Mouse (Mus musculus): ENCODE results near the gene Obox6.

The Obox6 gene

DNA sequence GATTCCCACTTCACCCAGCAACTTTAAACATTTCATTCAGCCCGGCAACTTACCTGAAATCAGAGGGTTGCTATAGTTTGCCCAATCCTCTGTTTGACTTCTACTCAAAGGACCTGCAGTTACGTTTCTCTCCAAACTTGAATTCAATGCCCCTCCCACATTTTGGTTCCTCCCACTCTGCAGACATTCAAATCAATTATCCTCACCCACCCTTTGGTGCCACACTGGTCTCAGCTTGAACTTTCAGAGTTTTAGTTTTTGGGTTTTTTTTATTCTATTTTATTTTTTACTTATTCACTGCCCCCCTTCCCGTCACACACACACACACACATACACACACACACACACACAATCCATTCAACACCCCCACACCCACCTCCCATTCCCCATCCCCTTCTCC is at the start of gene Obox6:
TSS of gene Obox6 (minus strand) at position 101 of the 400 bp plus-strand sequence.
- DNase-seq (ENCODE audit: low spot score), result no peak

DNA sequence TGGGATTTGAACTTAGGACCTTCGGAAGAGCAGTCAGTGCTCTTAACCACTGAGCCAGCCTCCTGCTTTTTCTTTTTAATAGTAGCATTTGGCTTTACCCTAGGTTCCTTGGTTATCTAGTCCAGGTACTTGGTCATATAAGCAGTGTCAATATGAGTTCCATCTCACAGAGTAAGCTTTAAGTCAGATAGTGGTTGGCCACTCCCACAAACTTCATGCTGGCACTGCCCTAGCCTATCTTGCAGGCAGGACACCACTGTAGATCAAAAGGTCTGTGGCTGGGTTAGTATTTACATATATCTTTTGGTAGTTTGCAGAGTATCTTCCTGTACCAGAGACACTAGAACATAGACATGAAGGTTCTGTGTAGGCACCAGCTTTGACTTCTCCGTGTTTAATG is 44.6 kb upstream of the Obox6 start:
- no peak for DNase-seq (ENCODE audit: low spot score)

DNA sequence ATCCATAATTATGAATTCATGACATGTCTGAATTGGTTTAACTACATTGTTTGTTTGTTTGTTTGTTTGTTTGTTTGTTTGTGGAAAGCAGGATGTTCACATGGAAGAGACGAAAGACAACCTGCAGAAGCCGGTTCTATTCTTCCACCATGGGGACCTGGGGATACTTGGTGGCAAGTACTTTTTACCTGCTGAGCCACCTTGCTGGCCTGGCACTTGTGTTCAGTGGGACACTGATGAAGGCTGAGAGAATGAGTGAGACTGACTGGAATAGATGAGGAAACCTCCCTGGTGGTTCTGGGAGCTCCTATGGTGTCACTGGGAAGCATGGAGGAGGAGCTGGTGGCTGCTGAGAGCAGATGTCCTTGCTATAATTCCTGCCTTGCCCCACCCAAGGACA is 42.8 kb upstream of the Obox6 start, which contains the start of gene Crxos:
TSS of gene Crxos (plus strand) at position 301 of the 400 bp plus-strand sequence.
- DNase-seq (ENCODE audit: low spot score), result no peak

DNA sequence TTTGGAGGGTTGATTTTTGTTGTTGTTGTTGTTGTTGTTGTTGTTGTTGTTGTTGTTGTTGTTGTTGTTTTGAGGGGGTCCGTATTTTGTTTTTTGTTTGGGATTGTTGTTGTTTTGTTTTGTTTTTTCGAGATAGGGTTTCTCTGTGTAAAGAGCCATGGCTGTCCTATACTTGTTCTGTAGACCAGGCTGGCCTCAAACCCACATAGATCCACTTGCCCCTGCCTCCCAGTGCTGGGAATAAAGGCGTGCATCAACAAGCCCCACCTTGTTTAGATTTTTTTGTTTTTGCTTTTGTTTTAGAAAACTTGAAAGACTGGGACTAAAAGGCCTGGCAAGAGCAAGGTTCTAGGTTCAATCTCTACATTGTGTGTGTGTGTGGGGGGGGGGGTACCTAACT is 42.4 kb upstream of the Obox6 start:
- DNase-seq (ENCODE audit: low spot score), result no peak

DNA sequence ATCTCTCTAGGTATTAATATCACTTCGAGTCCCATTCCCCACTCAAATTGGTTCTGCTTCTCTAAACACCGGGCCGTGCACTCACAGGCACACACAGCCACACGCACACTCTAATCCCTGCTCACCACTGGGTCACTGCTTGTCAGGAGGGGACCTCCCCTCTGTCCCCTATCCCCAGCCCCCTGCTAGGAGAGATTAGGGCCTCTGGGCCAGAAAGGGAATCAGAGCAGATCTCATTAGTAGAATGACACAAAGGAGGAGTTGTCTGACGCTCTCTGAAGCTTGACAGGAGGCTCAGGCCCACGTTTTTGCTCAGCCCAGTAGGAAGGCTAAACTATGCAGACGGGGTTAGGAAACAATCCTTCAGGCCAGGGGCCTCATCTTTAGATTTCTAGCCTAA is 41.9 kb upstream of the Obox6 start:
- no peak for DNase-seq (ENCODE audit: low spot score)

DNA sequence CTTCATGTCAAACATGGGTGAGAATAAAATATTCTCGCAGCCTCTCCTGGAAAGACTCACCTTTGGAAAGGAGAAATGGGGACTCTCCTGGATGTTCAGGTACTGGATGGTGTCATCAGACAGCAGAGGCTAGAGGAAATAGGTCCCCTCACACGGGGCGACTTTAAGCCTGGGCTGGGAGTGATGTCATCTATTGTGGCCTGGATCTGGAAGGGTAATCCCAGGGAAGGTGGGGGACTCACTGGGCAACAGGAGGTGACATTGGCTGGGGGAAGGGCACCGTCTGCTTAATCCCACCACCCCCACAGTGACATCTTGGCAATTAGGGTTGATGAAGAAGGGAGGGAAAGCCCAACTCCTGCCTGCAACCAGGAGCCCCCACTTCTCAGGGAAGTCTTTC is 40.3 kb upstream of the Obox6 start, which contains the start of gene Crx:
TSS of gene Crx (minus strand) at position 213 of the 400 bp plus-strand sequence.
- no peak for DNase-seq (ENCODE audit: low spot score)

DNA sequence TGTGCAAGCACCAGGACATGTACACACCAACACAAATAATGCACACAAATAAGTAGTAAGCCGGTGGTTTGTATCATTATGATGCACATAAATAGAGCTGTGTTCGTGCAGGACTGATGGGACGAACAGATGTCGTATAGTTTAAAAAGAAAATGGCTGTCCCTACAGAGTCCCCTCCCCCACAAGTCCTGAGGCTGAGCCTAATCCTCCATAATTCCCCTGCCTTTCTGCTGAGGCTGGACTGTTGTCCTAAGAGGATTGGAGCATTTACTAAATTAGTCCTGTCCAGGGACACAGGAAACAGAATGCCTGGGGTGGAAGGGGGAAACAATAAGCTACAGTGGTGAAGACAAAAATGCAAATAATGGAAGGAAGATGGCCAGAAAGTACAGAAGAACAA is 24.6 kb upstream of the Obox6 start:
- DNase-seq (ENCODE audit: low spot score), result no peak

DNA sequence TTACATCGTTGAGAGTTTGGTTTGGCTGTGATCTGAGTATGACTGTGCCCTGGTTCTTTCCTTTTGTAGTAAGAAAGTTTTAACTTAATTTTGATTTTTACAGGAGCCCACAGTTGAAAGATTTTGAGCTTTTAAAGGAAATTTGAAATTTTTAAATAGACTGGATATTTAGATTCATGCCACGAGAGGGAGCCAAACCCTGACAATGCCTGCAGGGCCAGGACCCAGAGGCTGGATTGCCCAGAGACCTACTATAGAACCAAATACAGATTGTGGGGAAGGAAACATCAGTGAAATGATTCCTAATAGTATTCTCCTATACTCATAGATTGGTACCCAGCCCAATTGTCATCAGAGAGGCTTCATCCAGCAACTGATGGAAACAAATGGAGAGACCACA is 20.2 kb upstream of the Obox6 start:
- no peak for DNase-seq (ENCODE audit: low spot score)

All from c-Kit-positive CD71-positive TER-119-positive erythroid progenitor cells, embryonic 14.5 days (primary cell).